ENCODE assay signal across 19 mouse cellular contexts in the genomic region with DNA sequence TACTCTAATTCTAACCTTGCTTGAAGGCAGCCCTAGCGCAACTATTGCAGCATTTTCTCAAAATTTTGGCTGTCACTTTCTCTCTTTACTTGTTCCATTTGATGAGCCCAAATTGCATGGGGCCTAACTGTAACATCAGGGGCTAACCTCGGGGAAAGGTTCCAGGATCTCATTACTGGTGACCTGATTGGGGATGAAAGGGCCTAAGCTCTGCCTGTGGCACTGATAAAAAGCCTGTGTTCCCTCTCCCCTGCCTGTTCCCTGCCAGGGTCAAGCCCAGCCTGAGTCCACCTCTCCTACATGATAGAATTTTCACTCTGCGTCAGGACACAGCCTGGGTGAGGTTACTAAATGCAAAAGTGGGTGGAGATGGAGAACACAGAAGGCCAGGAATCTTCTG. TPM values are rescaled to one million over a fixed set of nuclear protein-coding genes. Genes with fewer than 3 reads are reported as not detected.
A peak's percentile ranks its signal among the peaks of the same experiment; 100 is the strongest.
DNase-seq lines count a peak whose midpoint lies in the region; ATAC-seq lines count a peak whose summit lies in the region.
"Had no signal": no experiment of that assay in that cellular context is flagged by ENCODE, and none has a peak within 500 bp of the region (broad histone marks: within the 10 kb centered on the region; RNA-seq: fewer than 3 reads in every experiment).

No protein-coding gene starts in this region.

- ATAC-seq in megakaryocyte, adult 5-6 weeks (ENCODE audit: poor library complexity, severe bottlenecking) = no peak
- no peak for ATAC-seq in erythroblast, adult 5-6 weeks (replicated peaks; ENCODE audit: low FRiP score, poor library complexity, severe bottlenecking)
- ATAC-seq: activated CD4-positive, CD25-positive, alpha-beta regulatory T cell, adult 4 months; forebrain, embryonic 14.5 days; forebrain, embryonic 16.5 days; Patski had no signal

- DNase-seq in Muller cell, postnatal 12 days (ENCODE audit: inconsistent ontology term) = peak; percentile 9
- DNase-seq in brain, adult 2 months (ENCODE audit: low read depth, low spot score) = peak; percentile 7
- peak; percentile 49 for DNase-seq in retina, embryonic 14.5 days (ENCODE audit: low spot score)
- peak; percentile 17 for DNase-seq in retina, postnatal 7 days (ENCODE audit: low read depth, low spot score)
- no peak for DNase-seq in left cerebral cortex, adult 18-20 months (ENCODE audit: low spot score in 2 of 2)
- DNase-seq: adrenal gland, adult 2 months; adrenal gland, postnatal 10 days; adrenal gland, postnatal 25 days; cerebellum, adult 11-12 months; cerebellum, adult 2 months; cerebellum, adult 9-10 months; cerebellum, postnatal 10 days; cerebellum, postnatal 25 days had no signal

RNA-seq across cellular contexts. Expression of a gene that starts 47.1 kb away (rescaled TPM):
- under 1 TPM; 0.70 to 1.00 TPM for total RNA-seq in left cerebral cortex, adult 18-20 months (2021)
- total RNA-seq in megakaryocyte, adult 5-6 weeks (2015) = not detected in 2 replicates
- not detected in 2 replicates for total RNA-seq in megakaryocyte, adult 5-6 weeks (2017)
- total RNA-seq in erythroblast, adult 5-6 weeks (2015; ENCODE audit: low replicate concordance) = not detected in 2 replicates
- not detected in 2 replicates for total RNA-seq in erythroblast, adult 5-6 weeks (2017; ENCODE audit: low replicate concordance)
- total RNA-seq: adrenal gland, adult 2 months; adrenal gland, postnatal 25 days had no signal

RNA-seq across cellular contexts. Expression of a gene that starts 55.4 kb away (rescaled TPM):
- 10 to 100 TPM; 12.6 to 15.8 TPM for total RNA-seq in left cerebral cortex, adult 18-20 months (2021)
- total RNA-seq in megakaryocyte, adult 5-6 weeks (2015) = 18.4 and 20.6 TPM in 2 replicates
- total RNA-seq in megakaryocyte, adult 5-6 weeks (2017) = 11.7 and 29.1 TPM in 2 replicates
- total RNA-seq in erythroblast, adult 5-6 weeks (2015; ENCODE audit: low replicate concordance) = 2.1 TPM in 1 of 2 replicates, not detected in the other
- total RNA-seq in erythroblast, adult 5-6 weeks (2017; ENCODE audit: low replicate concordance) = 6.4 and 8.5 TPM in 2 replicates

Comparison
In these comparisons a context has a peak if more than half of its experiments do, and no peak if none do; other contexts are left out.
1. DNase-seq: peak in Muller cell, postnatal 12 days (single experiment), brain, adult 2 months (single experiment), retina, embryonic 14.5 days (single experiment) and retina, postnatal 7 days (single experiment); none in left cerebral cortex, adult 18-20 months (0 of 2).